Mouse (Mus musculus) liver, postnatal 0 days (tissue): ENCODE data around the gene Sox5. TPM values are rescaled to one million over a fixed set of nuclear protein-coding genes. Genes with fewer than 3 reads are reported as not detected.

Experiments
- ATAC-seq: fragments of 200-750 bp; cut with Nextera tagmentation; 2 replicates; pipeline ENCODE4 v1.8.0; 2017; ENCODE audit warnings: mild to moderate bottlenecking, moderate library complexity
- DNase-seq: peaks from one replicate; pipeline ENCODE4 v3.0.0-alpha.2; 2016
- H3K27ac ChIP-seq: fragments of 300-500 bp; sonication (generic); 2 replicates; pipeline ENCODE4 v1.5.1; 2014; ENCODE audit warnings: antibody characterized with exemption, moderate library complexity, mild to moderate bottlenecking, low read depth
- H3K27me3 ChIP-seq: fragments of 300-500 bp; sonication (generic); 2 replicates; pipeline ENCODE4 v1.6.1; 2014; ENCODE audit warnings: low read length, control low read depth, mixed read lengths; ENCODE audit not compliant: insufficient read depth
- H3K36me3 ChIP-seq: fragments of 300-500 bp; sonication (generic); replicated peaks from 2 replicates; pipeline ENCODE4 v1.6.1; 2014; ENCODE audit warnings: mild to moderate bottlenecking, control low read depth, low read length, moderate library complexity, mixed read lengths; ENCODE audit not compliant: insufficient read depth
- H3K4me1 ChIP-seq: fragments of 300-500 bp; sonication (generic); 2 replicates; pipeline ENCODE4 v1.6.1; 2014; ENCODE audit warnings: antibody characterized with exemption, mild to moderate bottlenecking, control low read depth; ENCODE audit not compliant: insufficient read depth
- H3K4me2 ChIP-seq: fragments of 300-500 bp; sonication (generic); 2 replicates; pipeline ENCODE4 v1.6.1; 2014; ENCODE audit warnings: low read depth, mild to moderate bottlenecking, low read length, moderate library complexity, mixed read lengths
- H3K4me3 ChIP-seq: fragments of 300-500 bp; sonication (generic); 2 replicates; pipeline ENCODE4 v1.5.1; 2014; ENCODE audit warnings: low read depth, low read length
- H3K9ac ChIP-seq: fragments of 300-500 bp; sonication (generic); replicated peaks from 2 replicates; pipeline ENCODE4 v1.6.1; 2014; ENCODE audit warnings: mild to moderate bottlenecking, moderate library complexity
- H3K9me3 ChIP-seq: fragments of 300-500 bp; sonication (generic); 2 replicates; pipeline ENCODE4 v1.6.1; 2016; ENCODE audit warnings: mild to moderate bottlenecking, control low read depth, low read length, mixed read lengths
- CTCF ChIP-seq: sonication (generic); IDR thresholded peaks from 2 replicates; pipeline ENCODE4 v1.5.1; 2016; ENCODE audit warnings: antibody characterized with exemption, low read depth
- EP300 ChIP-seq: IDR thresholded peaks from 2 replicates; pipeline ENCODE4 v1.6.1; 2016; ENCODE audit warnings: antibody characterized with exemption, low read depth, mild to moderate bottlenecking
- WGBS: fragments of 180-500 bp; shearing (Covaris S2); extraction: QIAGEN DNeasy Blood & Tissue Kit; methylation state at CpG from one replicate; pipeline ENCODE4 v1.1.7; 2014; ENCODE audit not compliant: insufficient replicate concordance; 5-methylcytosine and 5-hydroxymethylcytosine counted together
- polyA plus RNA-seq: library from polyadenylated mRNA; unstranded; fragments of >200 nt; fragmentation: Nextera tagmentation; extraction: Ambion mirVana; gene quantifications from 2 replicates; pipeline ENCODE4 v1.2.1, GENCODE M21; 2015

Sox5 gene
- polyA plus RNA-seq, 1 experiment from 2014 or later: 7.5 TPM

GRCm38 (mm10) chr6:144106848-144107247, 674.9 kb downstream of the Sox5 start:
- TF ChIP-seq EP300 (no peak), CTCF (no peak)
- no peaks in the 10 kb centered on the region for H3K27me3 ChIP-seq
- no peak overlapping the region for H3K9ac ChIP-seq

GRCm38 (mm10) chr6:144105645-144106044, 676.1 kb downstream of the Sox5 start:
- 0 out of 2 replicates have a peak, but pooled peaks cover 2% of the 10 kb centered on the region for H3K9me3 ChIP-seq
- H3K9ac ChIP-seq: no peak overlapping the region
- no peak overlapping the region for H3K4me2 ChIP-seq
- no peaks in the 10 kb centered on the region for H3K4me1 ChIP-seq
- 86% methylated on average over 12 of the region's 12 CpGs for WGBS
- no peak overlapping the region for H3K4me3 ChIP-seq
- TF ChIP-seq EP300 (no peak), CTCF (no peak)
- H3K36me3 ChIP-seq: no peaks in the 10 kb centered on the region
- no peaks in the 10 kb centered on the region for H3K27me3 ChIP-seq
- no peak for DNase-seq
- H3K27ac ChIP-seq: no peak overlapping the region
- ATAC-seq: no peak

More at GRCm38 (mm10) chr6:144106848-144107247, 674.9 kb downstream of the Sox5 start:
- Histone ChIP-seq H3K9me3 (no peaks in the 10 kb centered on the region), H3K4me2 (no peak overlapping the region), H3K27ac (no peak overlapping the region), H3K4me1 (no peaks in the 10 kb centered on the region), H3K4me3 (no peak overlapping the region), H3K36me3 (no peaks in the 10 kb centered on the region)
- no peak for DNase-seq
- ATAC-seq: no peak
- 81% methylated on average over 10 of the region's 10 CpGs for WGBS

GRCm38 (mm10) chr6:144103612-144104011, 678.2 kb downstream of the Sox5 start:
- ATAC-seq (no peak), DNase-seq (no peak)
- Histone ChIP-seq H3K9ac (no peak overlapping the region), H3K9me3 (0 out of 2 replicates have a peak, but pooled peaks cover 2% of the 10 kb centered on the region), H3K4me3 (no peak overlapping the region), H3K4me2 (no peak overlapping the region), H3K36me3 (no peaks in the 10 kb centered on the region), H3K27ac (no peak overlapping the region), H3K4me1 (no peaks in the 10 kb centered on the region), H3K27me3 (no peaks in the 10 kb centered on the region)
- TF ChIP-seq EP300 (no peak), CTCF (no peak)
- 83% methylated on average over 6 of the region's 6 CpGs for WGBS

GRCm38 (mm10) chr6:144100852-144101251, 680.9 kb downstream of the Sox5 start:
- Histone ChIP-seq H3K27me3 (no peaks in the 10 kb centered on the region), H3K36me3 (no peaks in the 10 kb centered on the region), H3K4me1 (no peaks in the 10 kb centered on the region), H3K4me2 (no peak overlapping the region), H3K4me3 (no peak overlapping the region), H3K9me3 (0 out of 2 replicates have a peak, but pooled peaks cover 2% of the 10 kb centered on the region), H3K27ac (no peak overlapping the region), H3K9ac (no peak overlapping the region)
- no peak for TF ChIP-seq EP300
- TF ChIP-seq CTCF: no peak
- WGBS: 42% methylated on average over 1 of the region's 1 CpGs
- DNase-seq (no peak), ATAC-seq (no peak; the same call in 1 of the 2 replicates)

- H3K4me2 ChIP-seq: no peak overlapping the region
- no peaks in the 10 kb centered on the region for H3K36me3 ChIP-seq
- no peaks in the 10 kb centered on the region for H3K27me3 ChIP-seq
- no peak overlapping the region for H3K9ac ChIP-seq
- 39% methylated on average over 9 of the region's 9 CpGs for WGBS
- no peak overlapping the region for H3K4me3 ChIP-seq
- TF ChIP-seq EP300 (no peak), CTCF (no peak)
- H3K4me1 ChIP-seq: no peaks in the 10 kb centered on the region
- 0 out of 2 replicates have a peak, but pooled peaks cover 2% of the 10 kb centered on the region for H3K9me3 ChIP-seq
- ATAC-seq (no peak), DNase-seq (no peak)
- H3K27ac ChIP-seq: no peak overlapping the region
Observed at GRCm38 (mm10) chr6:144098119-144098518, 683.7 kb downstream of the Sox5 start.

DNA sequence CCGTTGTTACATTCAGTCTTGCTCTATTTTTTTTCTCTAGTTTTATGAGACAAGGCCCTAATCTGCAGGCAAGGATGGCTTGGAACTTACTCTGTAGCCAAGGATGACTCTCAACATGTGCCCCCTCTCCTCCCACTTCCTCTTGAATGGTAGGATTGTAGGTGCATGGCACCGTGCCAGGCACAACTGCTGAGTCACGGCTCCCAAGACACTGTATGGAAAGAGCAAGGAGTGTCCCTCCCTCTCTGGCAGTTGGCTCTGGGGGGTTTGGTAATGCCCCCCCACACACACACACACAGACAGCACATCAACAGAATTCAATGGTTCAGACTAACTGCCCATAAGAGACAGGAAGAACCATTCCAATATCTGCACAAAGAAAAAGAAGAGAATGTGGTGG, 693.5 kb downstream of the Sox5 start:
- DNase-seq: no peak
- 58% methylated on average over 3 of the region's 3 CpGs for WGBS
- ATAC-seq: no peak
- Histone ChIP-seq H3K9ac (no peak overlapping the region), H3K9me3 (no peaks in the 10 kb centered on the region), H3K4me1 (peaks cover 9% of the 10 kb centered on the region), H3K27ac (no peak overlapping the region), H3K36me3 (no peaks in the 10 kb centered on the region), H3K27me3 (no peaks in the 10 kb centered on the region), H3K4me3 (no peak overlapping the region), H3K4me2 (no peak overlapping the region)
- TF ChIP-seq CTCF (no peak), EP300 (no peak)
